Mouse (Mus musculus) embryonic fibroblast, embryonic 13.5 days (primary cell): ENCODE measurements around the gene Acox1.

ENCODE experiments used
- CTCF ChIP-seq: IDR thresholded peaks from 2 replicates; pipeline ENCODE4 v1.5.1; 2011; ENCODE audit warnings: mild to moderate bottlenecking, control low read depth, low read length, moderate library complexity, borderline replicate concordance; ENCODE audit not compliant: insufficient read depth
- POLR2A ChIP-seq: IDR thresholded peaks from 2 replicates; pipeline ENCODE4 v1.6.1; 2011; ENCODE audit warnings: low read depth, mild to moderate bottlenecking, control low read depth, low read length, moderate library complexity

DNA sequence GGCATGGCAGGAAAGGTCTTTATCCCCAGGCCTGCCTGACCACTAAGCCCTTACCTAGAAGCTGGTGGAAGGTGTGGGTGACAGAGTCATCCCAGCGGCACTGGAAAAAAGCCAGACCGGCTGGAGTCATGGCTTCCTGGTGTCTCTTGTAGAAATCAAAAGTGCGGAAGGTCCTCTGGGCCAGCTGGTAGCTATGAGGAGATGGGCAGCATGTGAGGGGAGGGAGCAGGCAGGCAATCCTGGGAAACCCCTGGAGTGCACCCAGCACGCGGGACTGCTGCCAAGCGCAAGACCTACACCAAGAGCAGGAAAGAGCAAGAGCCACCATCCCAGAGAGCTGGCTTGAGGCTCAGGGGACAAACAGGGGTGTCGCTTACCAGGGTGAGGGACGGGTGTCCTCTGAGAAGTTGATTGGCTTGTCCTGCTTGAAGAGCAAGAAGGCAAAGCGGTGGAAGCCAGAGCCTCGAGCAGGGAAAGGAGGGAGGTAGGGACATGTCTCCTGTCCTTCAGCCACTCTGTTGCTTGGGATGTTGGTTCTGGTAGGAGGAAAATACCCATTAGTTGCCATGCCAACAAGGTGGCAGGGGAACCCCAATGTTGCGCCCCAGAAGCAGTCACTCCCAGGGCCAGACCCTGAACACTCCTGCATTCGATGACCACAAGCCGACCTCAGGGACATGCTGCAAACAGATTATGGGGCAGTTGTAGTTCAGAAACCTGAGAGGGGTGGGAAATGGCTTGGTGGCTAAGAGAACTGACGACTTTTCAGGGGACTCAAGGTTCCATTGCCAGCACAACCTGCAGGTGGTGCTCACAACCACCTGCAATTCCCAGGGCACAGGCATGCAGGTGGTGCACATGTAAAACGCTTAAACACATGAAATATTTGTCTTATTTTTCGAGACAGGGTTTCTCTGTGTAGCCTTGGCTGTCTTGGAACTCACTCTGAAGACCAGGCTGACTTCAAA, 66.2 kb downstream of the Acox1 start:
- TF ChIP-seq CTCF (peak; percentile 35; the same call in 1 of the 2 replicates), POLR2A (no peak)
